Mouse (Mus musculus) brain, embryonic 14.5 days (tissue): ENCODE results near the gene Ly6g6f.

Experiments
- CTCF ChIP-seq: fragments of 200-500 bp; IDR thresholded peaks from 2 replicates; pipeline ENCODE4 v1.5.1; 2012; ENCODE audit warnings: inconsistent platforms, mild to moderate bottlenecking, moderate library complexity, borderline replicate concordance; ENCODE audit not compliant: insufficient read depth, insufficient read length; ENCODE audit errors: extremely low read depth
- POLR2A ChIP-seq: fragments of 200-500 bp; IDR thresholded peaks from 2 replicates; pipeline ENCODE4 v1.6.1; 2012; ENCODE audit warnings: mild to moderate bottlenecking, inconsistent platforms, borderline replicate concordance; ENCODE audit not compliant: poor library complexity, insufficient read depth, insufficient read length, severe bottlenecking; ENCODE audit errors: extremely low read depth

DNA sequence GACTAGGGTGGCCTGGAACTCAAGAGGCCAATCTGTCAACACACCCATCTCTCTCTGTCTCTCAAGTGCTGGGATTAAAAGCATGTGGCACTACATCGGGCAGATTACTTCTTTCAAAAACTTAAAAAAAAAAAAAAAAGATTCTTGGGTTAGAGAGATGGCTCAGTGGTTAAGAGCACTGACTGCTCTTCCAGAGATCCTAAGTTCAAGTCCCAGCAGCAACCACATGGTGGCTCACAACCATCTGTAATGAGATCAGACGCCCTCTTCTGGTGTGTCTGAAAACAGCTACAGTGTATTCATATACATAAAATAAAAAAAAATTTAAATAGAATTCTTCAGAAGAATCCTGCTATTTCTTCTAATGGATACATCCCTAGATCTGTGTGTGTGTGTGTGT, 2.7 kb upstream of the Ly6g6f start:
- TF ChIP-seq CTCF (no peak), POLR2A (no peak)
